Mouse (Mus musculus) ovary, adult 18-20 months (tissue): ENCODE data around the gene Dazap1.
"Not testable (repeated sequence)": the region's sequence is repeated elsewhere in the genome, so short reads cannot be mapped to it uniquely, and the experiment has no call there.

Source experiments
- DNase-seq: peaks from one replicate; pipeline ENCODE4 v3.0.0; 2022; ENCODE audit warnings: low spot score, mixed read lengths

Gene Dazap1

DNA sequence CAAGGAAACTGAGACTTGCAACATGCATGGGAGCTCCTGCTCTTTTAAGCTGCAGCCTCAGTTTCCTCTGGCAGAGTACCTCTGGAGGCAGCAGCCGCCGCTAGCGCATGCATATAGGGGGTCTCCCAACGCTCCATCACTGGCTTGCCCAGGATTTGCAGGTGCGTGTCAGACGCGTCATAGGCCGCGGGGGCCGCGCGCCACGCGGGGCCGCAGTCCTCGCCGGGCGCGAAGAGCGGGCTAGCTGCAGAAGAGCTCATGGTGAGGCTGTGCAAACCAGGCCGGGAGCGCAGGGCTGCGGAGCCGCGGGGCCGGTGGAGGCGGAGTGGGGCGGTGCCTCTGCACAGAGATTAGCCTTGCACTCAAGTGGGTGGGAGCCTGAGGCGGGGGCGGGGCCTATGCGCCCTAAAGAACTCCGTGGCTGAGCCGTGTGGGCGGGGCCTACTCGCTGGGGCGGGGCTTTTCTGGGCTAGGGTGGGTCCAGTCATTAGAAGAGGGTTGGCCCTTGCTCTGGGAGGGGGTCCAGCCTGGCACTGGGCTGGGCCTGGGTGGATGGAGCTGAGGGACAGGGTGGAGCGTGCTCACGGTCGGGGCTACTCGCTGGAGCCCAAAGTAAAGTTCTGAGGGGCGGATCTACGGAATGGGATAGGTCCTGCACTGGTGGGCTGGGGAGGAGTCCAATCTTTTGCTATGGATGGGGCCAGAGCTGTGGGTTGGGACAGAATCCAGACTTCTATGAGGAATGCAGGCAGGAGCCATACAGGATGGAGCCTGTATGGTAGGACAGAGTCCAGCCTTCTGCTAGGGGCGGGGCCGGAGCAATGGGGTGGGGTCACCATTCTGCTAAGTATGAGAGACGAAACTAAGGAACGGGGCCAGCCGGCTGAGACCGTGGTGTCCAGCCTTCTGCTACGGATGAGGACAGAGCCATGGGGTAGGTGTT, at the start of gene Dazap1, which contains the start of gene Gamt:
Gene Dazap1 (plus strand): TSS at position 845 of the 943 bp plus-strand sequence.
Gene Gamt (minus strand): TSS at position 371 of the 943 bp plus-strand sequence.
- DNase-seq, result peak; percentile 97

DNA sequence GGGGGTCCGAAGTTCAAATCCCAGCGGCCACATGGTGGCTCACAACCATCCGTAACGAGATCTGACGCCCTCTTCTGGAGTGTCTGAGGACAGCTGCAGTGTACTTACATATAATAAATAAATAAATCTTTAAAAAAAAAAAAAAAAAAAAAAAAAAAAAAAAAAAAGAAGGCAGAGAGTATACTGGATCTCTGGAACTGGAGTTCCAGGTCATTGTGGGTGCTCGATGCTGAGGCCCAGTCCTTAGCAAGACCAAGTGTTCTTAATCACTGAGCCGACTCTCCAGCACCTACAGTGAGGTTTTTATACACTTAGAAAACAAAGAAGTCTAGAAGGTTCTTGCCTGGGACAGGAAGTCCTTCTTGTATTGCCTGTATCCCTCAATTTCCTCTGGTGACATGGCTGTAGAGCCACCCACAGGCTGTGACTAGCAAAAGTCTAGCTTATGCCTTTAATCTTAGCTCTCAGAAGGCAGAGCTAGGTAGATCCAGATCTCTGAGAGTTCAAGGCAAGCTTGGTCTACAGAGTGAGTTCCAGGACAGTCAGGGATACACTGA, 49.7 kb upstream of the Dazap1 start:
- DNase-seq, result not testable (repeated sequence)

DNA sequence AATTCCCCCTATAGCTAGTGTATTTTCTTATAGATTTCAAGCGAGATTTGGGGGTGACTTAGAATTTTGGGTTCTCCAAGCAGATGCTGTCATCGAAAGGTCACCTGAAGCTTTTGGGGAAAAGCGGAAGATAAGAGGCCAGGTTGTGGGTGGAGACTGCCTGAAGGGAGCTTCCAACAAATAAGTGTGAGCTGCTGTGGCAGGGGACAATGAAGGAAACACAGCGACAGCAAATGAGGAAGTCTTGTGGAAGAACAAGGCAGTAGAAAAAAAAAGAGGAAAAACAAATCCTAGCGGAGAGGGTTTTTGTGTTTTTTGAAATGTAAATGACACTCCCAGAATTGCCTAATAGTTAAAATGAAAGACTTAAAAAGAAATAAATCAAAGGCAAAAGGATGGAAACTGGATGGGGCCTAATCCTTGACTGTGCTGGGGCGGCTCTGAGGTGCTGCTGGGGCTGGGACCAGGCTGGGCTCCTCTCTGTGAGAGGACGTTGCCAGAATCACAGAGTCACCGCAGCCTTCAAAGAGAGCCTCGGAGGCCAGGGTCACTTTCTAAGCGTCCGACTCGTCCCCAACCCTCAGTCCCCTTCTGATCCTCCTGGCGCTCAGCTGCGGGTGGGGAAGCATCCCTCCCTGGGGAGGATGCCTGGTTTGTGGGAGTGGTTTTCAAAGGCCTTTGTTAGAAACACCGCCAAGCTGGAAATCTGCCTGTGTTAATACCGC, 46.1 kb upstream of the Dazap1 start:
- no peak for DNase-seq

DNA sequence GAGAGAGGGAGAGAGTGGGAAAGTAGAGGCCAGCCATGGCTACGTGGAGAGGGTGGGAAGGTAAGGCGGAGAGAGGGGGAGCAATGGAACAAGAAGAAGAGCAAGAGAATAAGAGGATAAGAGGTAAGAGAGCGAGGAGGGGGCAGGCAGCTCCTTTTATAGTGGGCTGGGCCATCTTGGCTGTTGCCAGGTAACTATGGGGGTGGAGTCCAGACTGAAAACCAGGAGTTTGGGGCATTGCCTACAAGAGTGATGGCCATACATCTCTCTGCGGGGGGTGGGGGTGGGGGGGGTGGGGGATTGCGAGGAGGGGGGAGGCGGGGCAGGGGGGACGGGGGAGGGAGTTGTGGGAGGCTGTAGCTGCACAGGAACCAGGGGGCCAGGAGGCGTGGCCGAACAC, 40.6 kb upstream of the Dazap1 start:
- DNase-seq, result no peak

DNA sequence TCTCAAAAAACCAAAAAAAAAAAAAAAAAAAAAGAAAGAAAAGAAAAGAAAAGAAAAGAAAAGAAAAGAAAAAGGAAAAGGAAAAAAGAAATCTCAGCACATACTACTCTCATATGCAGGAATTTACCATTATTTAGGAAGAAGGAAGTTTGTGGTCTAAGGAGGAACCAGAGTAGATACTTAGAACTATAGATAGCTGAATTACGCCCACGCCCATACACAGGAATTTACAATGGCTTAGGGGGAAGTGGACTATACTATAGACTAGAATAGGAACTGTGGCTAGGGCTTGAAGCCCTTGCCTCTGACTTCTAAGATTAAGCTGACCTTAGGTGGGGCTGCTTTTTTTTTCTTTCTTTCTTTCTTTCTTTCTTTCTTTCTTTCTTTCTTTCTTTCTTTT, 38.1 kb upstream of the Dazap1 start:
- DNase-seq, result not testable (repeated sequence)

DNA sequence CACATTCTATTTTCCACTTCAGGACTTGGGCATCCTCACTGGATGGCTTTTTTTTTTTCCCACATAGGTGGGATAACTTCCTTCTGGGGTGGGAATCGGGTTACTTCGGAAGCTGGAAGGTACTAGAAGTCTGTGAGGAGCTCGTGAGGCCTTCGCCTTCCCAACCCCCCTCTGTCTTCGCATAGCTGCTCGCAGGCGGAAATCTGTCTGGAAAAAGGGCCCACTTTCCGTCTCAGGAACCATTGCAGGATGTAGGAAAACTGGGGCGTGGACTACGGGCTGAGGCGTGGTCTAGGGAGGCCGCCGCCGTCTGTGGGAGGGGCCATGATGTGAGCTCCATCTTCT, 35.2 kb upstream of the Dazap1 start:
- DNase-seq, result no peak

DNA sequence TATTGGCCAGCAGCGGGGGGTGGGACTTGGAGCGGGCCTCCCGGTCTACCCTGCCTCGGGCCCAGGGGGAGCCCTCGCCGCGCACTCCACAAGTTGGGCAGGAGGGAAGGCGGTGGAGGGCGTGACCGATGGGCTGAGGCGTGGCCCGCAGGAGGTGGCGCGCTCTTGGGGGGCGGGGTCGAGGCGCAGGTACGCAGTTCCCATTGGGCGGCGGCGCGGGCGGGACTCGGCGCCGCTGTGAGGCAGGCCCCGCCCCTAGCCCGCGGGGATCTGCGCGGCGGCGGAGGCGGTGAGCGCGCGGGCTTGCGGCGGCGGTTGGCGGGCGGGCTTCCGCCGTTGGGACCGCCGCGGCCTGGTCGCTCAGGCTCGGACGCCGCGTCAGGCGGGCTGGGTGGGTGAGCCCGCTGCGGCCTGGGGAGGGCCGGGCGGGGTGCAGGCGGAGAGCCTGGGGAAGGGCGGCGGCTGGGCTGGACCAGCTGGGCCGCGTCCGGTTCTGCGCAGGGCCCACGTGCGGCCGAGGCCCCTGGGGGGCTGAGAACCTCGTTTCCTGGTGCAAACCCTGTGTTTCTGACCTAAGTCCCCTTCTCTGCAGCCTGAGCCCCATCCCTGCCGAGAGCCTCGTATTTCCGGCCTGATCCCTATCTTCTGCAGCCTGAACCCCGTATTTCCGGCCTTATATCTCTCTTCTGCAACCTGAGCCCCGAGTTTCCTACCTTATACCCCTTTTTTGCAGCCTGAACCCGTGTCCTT, 34.7 kb upstream of the Dazap1 start, which contains the start of gene Mum1:
Gene Mum1 (plus strand): TSS at position 19 of the 750 bp plus-strand sequence.
- peak; percentile 99 for DNase-seq

DNA sequence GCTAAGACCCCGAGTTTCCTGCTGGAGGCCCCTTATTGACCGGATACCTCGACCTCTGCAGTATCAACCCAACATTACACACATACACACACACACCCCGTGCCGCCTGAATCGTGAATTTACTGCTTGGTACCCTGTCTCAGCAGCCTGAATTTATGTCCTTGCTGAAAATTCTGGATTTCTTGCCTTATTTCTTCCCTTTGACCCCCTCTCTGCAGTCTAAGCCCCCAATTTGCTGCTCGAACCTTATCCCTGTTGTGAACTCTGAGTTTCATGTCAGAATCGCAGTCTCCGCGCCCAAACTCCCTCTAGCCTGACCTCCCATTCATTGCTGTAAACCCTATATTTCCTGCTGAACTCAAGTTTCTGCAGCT, 34.1 kb upstream of the Dazap1 start:
- no peak for DNase-seq

DNA sequence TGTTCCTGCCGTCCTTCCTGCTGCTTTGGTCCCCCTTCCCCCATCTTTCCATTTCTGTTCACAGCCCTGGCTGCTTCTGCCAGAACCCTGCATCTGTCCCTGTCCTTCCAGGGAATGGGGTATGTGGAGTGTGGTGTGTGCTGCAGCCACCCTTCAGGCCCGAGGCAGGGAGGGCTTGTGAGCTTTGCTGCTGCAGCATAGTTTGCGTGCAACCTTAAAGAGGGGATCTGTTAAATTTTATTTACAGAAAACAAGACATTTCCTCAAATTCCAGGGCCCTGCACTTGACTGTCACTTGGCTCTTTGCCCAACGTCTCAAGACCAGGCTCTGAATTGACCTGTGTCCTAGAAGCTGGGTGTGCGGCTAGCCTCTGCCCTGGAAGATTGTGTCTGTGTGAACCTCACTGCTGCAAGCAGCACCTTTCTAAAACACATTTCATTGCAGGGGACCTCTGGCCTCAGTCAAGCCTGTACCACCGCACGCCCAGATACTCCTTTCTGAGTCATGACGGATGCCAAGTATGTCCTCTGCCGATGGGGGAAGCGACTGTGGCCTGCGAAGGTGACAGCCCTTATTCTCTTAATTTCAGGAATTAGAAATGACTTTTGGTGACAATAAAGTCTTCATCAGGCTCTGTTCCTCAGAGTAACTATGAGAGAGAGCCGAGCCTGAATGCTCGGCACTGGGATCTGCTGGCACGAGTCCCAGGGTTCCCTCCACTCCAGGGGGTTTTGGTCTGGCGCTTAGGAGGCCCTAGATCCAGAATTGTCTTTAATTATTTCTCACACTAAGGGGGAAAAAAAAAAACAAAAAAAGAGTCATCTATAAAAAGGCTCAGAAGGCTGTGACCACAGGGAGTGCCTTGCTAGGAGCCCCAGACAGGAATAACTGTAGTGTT, 33.2 kb upstream of the Dazap1 start:
- no peak for DNase-seq

DNA sequence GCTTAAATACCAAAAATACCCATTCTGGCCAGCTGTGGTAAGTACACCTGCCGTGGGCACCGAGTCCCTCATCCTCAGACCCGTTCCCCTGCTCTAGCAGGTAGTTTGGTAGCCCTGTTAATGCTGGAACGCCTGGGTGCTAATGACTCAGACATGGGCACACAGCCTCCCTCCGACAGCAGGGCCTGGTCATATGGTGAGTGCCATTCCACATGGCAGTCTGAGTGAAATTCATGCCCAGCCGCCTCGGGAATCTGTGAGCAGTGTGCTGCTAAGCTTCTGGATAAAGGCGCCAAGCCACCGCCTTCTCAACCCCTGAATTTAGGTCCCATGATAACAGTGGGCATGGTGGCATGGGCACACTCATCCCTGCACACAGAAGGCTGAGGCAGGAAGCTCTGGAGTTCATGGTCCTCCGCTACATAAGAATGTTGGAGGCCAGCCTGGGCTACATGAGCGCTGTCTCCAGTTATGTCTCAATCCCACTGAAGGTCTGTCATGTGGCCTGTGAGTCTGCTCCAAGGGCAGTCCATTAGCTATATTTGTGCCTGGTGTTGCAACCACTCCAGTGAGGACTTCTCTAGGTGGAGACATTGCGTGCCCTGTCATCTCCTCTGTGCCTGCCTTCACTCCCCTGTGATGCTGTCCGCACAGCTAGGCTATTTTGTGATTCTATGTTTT, 25.0 kb upstream of the Dazap1 start:
- no peak for DNase-seq

DNA sequence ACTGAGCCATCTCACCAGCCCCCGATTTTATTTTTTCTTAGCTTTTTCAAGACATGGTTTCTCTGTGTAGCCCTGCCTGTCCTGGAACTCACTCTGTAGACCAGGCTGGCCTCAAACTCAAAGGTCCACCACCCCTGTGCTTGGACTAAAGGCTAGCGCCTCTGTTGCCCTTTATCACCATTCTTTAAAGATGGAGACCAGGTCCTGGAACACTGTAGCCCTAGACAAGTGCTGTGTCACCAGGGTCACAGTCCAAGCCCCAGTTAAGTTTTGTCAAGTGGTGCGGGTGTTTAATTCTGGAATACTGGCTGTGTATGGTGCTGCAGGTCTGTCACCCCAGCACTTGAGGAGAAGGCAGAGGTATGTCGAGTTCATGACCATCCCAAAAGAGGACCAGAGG, 24.3 kb upstream of the Dazap1 start:
- no peak for DNase-seq

DNA sequence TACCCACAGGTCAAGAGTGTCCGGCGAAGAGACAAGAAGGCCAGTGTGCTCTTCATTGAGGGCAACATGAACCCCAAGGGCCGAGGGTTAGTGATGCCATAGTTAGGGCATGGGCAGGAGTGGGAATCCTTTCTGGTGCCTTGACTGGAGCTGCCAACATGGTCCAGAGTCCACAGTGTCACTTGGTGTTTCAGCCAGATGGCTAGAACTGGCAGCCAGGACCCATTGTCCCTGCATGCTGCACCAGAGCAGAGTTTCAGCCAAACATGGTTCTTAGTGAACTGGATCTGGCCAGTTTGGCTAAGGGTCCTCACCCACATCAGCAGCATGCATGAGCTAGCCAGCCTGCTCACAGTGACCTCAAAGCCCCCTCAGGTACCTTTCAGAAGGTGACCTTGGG, 23.0 kb upstream of the Dazap1 start:
- DNase-seq, result no peak

DNA sequence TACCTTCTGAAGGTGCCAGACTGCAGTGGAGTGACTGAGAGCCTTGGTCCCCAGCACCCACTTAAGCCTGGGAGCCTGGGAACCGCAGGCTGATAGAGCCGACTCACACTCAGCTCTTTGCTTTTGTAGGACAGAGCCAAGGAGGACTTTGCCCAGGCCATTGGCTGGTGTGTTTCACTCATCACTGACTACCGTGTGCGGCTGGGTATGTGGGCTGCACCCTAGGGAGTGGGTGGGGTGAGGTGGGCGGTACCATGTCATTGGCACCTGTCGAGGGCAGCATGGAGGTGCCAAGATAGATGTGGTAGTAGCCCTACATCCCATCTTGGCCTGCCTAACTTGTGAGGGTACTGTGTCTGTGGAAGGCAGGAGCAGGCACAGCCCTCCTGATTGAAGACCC, 21.5 kb upstream of the Dazap1 start:
- DNase-seq, result no peak

DNA sequence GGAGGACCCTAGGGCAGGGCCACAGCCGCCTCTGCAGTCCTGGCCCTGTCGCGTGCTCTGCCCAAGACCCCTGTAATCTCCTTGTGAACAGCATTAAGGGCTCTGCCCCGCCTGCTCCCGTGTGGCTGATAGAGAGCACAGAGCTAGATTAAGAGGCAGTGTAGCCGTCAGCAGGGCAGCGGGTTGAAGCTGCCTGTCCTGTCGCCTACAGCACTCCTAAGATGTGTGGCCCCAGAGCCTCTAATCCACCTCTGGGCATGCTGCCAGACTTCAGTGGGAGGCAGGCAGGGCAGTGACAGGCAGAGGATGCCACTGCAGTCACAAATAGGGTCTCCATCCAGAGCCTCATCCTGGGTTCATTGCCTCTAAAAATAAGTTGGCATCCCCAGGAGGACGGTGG, 19.2 kb upstream of the Dazap1 start:
- no peak for DNase-seq

DNA sequence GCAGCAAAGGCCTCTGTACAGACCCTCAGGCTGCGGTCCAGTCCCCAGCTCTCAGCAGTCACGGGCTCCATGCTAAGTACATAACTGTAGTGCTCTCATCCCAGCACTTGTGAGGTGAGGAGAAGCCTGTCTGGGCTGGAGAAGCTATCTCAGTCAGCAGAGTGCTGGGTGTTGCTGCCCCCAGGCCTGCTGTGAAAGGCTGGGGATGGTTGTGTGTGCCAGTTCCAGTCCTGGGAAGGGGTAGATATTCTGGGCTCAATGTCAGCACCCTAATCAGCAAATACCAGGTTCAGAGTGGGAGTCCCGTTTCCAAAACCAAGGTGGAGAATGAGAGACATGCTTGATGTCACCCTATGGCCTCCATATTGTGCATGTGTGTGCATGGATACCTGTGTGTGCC, 18.7 kb upstream of the Dazap1 start:
- DNase-seq, result no peak

DNA sequence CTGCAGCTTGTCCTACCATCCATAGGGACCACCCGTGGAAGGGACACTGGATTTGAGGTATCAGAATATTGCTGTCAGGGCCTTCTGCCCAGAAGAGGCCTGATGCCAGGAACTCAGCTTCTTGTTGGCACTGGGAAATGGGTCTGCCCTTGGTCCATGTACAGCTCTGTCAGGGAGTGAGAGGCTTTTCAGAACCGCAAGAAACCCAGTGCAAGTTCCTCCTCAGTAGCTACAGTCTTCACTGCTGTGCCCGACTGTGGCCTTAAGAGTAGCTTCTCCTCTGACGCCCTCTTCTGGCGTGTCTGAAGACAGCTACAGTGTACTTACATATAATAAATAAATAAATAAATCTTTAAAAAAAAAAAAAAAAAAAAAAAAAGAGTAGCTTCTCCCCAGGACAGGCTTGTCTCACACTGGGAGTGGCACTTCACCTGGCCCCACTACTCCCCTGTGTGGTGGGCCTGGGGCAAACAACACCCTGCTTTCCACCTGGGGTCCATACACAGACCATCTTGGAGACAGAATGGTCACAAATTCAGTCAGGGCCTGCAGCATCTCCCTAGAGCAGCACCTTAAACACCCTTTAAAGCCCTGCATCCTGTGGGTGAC, 16.4 kb upstream of the Dazap1 start:
- peak; percentile 28 for DNase-seq

DNA sequence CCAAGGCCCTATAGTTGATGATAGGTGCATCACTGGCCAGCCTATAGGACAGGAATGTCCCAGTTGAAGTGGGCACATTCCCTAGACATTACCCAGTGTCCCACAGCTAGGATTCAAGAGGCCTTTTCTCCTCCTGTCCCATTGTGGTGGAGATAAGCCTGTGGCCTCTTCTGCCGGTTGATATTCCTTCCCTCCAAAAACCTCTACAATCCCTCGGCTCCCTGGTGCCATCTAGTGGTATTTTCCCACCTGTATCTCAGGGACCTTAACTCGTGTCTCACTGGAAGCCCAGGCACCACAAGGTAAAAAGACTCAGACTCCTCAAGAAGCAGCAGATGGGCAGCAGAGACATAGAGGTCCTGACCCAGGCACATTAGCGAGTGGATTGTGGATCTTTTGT, 15.7 kb upstream of the Dazap1 start:
- peak; percentile 54 for DNase-seq

DNA sequence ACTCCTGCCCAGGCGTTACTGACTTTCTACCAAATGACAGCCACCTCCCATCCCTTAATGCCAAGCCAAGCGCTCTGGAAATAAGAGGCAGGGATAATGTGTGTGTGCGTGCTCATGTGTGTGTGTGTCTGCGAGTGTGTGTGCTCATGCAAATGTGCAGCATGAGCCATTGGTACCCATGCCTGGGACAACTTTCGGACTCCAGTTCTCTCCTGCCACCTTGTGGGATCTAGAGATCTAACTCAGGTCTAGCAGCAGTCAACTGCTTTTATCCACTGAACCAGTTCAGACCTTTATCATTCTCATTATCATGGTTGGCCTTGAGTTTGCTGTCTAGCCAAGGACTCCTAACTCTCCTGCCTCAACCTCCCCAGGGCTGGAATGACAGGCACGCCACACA, 13.4 kb upstream of the Dazap1 start:
- DNase-seq, result no peak

DNA sequence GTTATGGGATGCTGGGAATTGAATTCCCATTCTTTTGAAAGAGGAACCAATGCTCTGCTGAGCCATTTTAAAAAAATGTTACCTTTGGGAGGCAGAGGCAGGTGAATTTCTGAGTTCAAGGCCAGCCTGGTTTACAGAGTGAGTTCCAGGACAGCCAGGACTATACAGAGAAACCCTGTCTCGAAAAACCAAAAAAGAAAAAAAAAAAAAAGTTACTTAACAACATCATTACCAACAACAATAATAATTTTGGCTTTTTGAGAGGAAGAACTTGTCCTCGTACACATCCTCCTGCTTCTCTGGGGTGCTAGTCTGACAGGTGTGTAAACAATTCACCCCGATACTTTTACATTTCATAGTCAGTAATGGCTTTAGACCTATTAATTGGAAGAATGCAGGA, 12.8 kb upstream of the Dazap1 start:
- not testable (repeated sequence) for DNase-seq
